Mouse (Mus musculus): ENCODE measurements around the gene Slc12a1.
"Not testable (repeated sequence)": the region's sequence is repeated elsewhere in the genome, so short reads cannot be mapped to it uniquely, and the experiment has no call there.

The Slc12a1 gene

DNA sequence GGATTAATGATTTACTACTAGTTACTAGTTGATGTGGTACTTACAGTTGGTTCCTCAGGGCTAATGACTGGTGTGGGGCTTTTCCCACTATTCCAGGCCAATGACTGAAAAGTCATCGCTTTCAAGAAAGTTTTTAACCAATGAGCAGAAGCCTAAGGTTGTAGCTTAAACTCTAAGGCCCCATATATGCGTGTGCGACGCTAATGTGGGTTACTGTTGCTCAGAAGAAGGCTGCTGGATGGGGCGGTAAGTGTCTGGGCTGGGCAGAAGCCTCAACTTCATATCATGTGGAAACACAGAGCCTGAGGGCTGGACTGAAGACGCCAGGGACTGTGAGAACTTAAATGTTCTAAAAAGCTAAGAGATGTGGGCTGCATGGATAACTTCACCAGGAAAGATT, at the start of gene Slc12a1:
Gene Slc12a1, plus strand, starts transcription at position 118 of the 400 bp plus-strand sequence.
- no peak for DNase-seq (ENCODE audit: low spot score in 2 of 2)

DNA sequence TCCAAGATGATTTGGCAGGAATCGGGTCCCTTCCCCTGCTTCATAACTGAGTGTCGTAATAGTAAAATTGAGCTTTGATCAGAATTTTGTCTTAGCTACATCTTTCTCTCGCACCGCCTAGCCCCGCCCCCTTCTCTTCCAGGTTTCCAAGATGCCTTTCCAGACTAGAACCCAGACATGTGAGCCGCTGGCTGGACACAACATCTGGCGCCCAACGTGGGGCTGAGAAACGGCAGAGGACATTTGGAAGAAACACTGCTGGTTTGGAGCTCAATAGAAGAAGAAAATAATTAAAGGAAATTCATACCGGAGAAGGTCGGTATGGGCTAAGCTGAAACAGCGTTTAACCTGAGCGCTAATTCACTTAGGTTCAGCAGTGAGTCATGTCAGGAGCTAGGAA, 47.8 kb upstream of the Slc12a1 start:
- not testable (repeated sequence) for DNase-seq (ENCODE audit: low spot score in 2 of 2)

GRCm38 (mm10) chr2:125106536-125106935, 45.8 kb upstream of the Slc12a1 start:
- DNase-seq (ENCODE audit: low spot score in 2 of 2), result not testable (repeated sequence)

GRCm38 (mm10) chr2:125119381-125120110, 32.8 kb upstream of the Slc12a1 start:
- no peak for DNase-seq (ENCODE audit: low spot score in 2 of 2)

GRCm38 (mm10) chr2:125122288-125122623, 30.0 kb upstream of the Slc12a1 start:
- DNase-seq (ENCODE audit: low spot score in 2 of 2), result no peak

GRCm38 (mm10) chr2:125122624-125123476, 29.5 kb upstream of the Slc12a1 start:
- peak; percentile 24 to 36 for DNase-seq (ENCODE audit: low spot score in 2 of 2)

GRCm38 (mm10) chr2:125123477-125123852, 28.8 kb upstream of the Slc12a1 start, which contains the start of gene Myef2:
Gene Myef2 (minus strand): TSS chr2:125123661.
- DNase-seq (ENCODE audit: low spot score in 2 of 2), result peak; percentile 78 to 90

- DNase-seq (ENCODE audit: low spot score in 2 of 2), result no peak
Observed at GRCm38 (mm10) chr2:125125824-125126223, 26.5 kb upstream of the Slc12a1 start.

DNA sequence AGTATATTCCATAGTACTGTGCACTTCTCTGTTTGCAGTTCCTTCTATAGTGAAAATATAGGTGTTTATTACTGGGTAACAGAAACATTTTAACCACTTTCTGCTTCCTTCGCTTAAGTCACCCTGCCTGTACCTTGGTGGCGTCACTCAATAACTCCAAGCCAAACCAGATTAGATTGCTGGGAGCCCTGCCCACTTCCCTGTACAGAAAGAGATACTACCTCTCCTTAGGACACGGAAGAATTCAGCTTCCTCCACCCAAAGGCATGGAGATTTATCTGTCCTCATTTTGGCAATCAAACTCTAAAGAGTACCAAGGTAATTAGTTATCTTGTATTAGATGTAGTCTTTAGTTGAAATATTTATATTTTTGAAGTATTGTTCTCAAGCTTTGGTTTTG, 25.5 kb upstream of the Slc12a1 start:
- no peak for DNase-seq (ENCODE audit: low spot score in 2 of 2)

DNA sequence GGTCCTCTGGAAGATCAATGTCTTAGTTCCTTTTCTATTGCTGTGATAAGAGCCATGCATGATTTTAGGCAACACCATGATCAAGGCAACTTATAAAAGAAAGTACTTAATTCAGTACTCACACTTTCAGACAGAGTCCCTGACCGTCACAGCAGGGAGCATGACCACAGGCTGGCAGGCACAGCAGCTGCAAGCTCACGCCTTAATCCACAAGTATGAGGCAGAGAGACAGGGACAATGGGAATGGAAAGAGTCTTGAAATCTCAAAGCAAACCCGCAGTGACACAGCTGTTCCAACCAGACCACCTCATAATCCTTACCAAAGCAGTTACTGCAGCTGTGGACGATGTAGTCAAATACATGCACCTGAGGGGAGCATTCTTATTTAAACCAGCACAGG, 18.2 kb upstream of the Slc12a1 start:
- DNase-seq (ENCODE audit: low spot score in 2 of 2), result no peak

- peak; percentile 54 to 87 for DNase-seq (ENCODE audit: low spot score in 2 of 2)
Observed at GRCm38 (mm10) chr2:125135903-125136811, 16.1 kb upstream of the Slc12a1 start, which contains the start of gene Ctxn2. Gene Ctxn2 (plus strand): TSS chr2:125136692.

DNA sequence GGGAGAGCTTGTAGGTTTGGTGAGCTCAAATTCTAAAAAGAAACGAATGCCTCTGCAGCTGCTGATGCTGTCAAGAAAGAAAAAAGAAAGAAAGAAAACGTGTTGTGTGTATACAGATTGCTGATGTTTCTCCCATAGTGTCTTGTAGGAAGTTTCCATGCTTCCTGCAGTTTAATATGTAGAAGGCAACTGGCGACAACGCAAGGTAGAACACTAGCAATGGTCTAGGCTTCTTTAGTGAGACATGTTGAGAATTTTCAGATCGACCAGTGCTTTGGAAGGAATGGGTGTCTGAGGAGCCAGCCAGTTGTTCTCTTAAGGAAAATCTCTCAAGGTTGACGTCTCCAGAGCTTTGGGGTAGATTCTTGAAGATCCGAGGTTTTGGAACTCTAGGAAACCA, 15.5 kb upstream of the Slc12a1 start:
- no peak for DNase-seq (ENCODE audit: low spot score in 2 of 2)

DNA sequence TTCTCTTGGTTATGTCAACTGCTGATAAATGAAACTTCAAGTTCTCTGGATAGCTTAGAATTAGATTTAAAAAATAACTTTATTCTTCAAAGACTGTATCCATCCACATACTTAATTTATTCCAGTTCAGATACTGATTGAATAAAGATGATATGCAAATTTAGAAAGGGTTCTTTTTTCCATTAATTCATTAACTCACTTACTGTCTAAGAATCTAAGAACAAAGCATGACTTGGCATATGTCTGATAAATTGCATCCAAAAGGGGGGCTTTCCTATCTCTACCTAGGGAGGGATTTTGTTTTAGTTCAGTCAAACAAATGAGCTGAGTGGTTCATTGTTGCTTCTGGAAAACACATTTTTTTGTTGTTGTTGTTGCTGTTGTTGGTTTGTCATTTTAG, 10.0 kb upstream of the Slc12a1 start:
- DNase-seq (ENCODE audit: low spot score in 2 of 2), result no peak

DNA sequence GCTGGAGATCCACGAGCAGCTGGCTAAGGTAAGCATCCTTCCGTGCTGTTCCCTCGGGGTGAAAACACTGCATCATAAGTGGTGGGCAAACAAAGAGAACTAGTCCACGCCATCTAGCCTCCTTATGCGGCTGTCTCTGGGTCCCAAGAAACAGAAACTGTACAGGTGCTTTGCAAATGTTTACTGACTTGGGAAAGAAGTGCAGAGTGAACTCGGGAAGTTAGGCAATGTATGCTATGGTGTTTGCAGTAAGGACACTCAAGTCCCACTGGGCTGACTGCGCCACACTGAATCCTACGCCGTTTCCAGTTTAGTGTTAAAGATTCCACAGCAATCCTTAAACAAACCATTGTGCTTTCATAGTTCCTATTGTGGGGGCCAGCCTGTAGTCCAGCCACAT, 2.0 kb downstream of the Slc12a1 start:
- no peak for DNase-seq (ENCODE audit: low spot score in 2 of 2)

- DNase-seq (ENCODE audit: low spot score in 2 of 2), result no peak
Observed at GRCm38 (mm10) chr2:125155504-125155903, 3.2 kb downstream of the Slc12a1 start.

GRCm38 (mm10) chr2:125162012-125162470, 9.7 kb downstream of the Slc12a1 start:
- no peak for DNase-seq (ENCODE audit: low spot score in 2 of 2)

DNA sequence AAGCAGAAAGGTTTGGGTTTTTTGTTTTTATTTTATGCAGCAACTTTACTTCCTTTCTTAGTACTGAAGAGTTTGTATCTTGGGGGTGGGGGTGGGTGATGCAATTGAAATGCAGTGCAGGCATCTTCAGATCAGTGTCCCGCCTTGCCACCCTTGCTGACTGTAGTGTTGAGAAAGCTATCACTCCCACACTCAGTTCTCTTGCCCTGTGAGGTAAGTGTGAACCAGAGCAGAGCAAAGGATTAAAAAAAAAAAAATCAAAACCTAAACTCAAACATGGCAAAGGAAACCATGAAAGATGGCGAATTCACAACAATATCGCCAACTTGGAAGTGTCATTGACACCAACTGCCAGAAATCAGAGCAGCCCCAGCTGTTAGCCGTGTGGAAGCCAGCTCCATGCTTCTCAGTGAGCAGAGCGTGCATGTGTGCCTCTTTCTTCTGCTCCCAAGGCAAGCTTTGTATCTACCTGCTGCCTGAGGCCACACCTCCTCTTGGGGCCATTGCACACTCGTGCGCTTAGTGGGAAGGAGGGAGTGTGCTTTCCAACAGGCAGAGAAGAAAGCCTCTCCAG, 26.0 kb downstream of the Slc12a1 start:
- DNase-seq (ENCODE audit: low spot score in 2 of 2), result no peak

- no peak for DNase-seq (ENCODE audit: low spot score in 2 of 2)
Observed at GRCm38 (mm10) chr2:125187904-125188303, 35.6 kb downstream of the Slc12a1 start.

DNA sequence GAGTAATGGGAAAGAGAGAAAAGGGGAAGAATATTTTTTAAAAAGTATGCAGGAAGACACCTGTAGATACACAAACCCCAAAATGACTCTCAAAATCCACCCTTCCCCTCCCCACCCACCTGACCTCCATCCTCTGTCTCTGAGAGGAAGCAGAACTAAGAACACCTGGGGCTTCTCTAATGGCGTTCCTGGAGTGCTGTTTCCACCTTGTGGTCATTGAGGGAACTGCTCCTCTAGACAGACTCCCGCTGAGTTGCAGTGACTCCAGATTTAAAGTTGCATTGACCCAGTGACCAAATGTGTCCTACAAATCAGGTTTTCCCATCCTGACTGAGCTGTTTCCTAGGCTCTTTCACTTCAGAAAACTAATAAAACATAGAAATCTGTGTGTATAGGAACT, 36.9 kb downstream of the Slc12a1 start:
- DNase-seq (ENCODE audit: low spot score in 2 of 2), result peak; percentile 33 to 60

DNA sequence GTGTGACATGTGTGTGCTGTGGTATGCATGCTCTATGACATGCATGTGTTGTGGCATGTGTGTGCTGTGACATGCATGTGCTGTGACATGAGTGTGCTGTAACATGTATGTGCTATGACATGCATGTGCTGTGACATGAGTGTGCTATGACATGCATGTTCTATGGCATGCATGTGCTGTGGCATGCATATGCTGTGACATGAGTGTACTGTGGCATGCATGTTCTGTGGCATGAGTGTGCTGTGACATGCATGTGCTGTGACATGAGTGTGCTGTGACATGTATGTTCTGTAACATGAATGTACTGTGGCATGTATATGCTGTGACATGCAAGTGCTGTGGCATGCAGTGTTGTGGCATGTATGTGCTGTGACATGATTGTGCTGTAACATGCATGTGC, 40.6 kb downstream of the Slc12a1 start:
- no peak for DNase-seq (ENCODE audit: low spot score in 2 of 2)

DNA sequence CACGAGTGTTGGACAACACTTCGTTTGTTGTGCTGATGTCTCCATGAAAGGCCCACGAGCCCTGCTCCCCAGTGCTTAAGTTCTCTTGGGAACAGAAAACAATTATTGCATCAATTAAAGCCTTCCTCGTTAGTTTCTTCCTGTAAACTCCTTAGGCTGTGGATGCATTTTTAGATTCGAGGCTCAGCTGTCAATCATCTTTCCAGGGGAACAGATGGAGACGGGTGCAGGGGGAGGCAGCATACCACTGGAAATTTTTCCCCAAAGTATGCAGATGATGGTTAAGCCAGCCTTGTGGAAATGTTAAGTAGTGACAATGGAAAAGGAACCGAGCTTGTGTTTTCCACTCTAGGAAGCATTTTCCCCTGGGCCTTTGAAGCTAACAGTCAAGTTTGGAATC, 44.5 kb downstream of the Slc12a1 start:
- no peak for DNase-seq (ENCODE audit: low spot score in 2 of 2)
